Mouse (Mus musculus): ENCODE measurements around the gene Cpn1.

The Cpn1 gene

DNA sequence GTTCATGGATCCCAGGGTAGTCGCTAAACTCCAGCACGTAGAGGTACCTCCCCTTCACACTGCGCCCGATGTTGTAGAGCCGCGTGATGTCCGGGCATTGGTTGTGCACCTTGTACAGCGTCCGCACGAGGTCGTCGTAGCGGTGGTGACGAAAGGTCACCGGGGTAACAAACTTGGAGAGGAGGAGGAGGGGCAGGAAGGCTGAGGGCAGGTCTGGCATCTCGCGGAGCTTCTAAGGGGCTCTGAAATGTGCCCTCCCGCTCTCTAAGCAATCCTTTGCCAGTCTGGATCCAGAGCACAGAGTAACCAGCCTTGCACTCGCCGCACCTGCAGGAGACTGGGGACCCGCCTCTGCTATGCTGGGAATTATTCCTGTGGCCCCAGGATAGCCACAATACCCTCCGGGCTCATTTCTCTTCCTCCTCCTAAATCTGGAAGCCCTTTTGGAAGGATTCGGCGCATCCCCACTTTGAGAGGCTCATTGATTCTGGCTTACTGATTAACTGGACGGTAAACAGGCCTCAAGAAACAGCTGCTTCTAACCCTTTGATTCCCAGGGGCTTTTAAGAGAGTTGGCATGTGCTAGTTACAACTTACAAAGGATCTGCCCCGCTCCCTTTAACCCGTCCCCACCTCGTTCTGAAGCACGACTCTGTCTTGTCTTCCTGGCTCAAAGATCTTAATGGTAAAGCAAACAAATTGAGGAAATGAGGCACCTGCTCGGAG is at the start of gene Cpn1:
Gene Cpn1, minus strand, starts transcription at position 488 of the 726 bp plus-strand sequence.
- DNase-seq (ENCODE audit: low spot score in 2 of 2): no peak

DNA sequence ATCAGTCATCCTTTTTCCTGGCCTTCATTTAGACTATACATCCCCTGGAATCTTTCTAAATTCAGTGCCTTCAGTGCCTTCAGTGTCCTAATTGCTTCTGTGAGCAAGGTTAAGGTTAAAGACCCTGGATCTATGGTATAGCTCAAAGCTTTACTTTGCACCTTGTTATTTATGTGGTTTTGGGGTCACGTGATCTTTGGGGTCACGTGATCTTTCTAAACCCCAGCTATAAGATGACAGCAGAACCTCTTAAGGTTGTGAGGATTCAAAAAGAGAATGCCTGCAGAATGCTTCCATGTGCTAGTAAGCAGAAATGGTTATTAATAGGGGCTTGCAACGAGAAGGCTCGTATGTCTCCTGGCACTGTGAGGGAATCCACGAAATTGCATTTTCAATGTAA is 47.0 kb upstream of the Cpn1 start:
- DNase-seq (ENCODE audit: low spot score in 2 of 2): no peak

DNA sequence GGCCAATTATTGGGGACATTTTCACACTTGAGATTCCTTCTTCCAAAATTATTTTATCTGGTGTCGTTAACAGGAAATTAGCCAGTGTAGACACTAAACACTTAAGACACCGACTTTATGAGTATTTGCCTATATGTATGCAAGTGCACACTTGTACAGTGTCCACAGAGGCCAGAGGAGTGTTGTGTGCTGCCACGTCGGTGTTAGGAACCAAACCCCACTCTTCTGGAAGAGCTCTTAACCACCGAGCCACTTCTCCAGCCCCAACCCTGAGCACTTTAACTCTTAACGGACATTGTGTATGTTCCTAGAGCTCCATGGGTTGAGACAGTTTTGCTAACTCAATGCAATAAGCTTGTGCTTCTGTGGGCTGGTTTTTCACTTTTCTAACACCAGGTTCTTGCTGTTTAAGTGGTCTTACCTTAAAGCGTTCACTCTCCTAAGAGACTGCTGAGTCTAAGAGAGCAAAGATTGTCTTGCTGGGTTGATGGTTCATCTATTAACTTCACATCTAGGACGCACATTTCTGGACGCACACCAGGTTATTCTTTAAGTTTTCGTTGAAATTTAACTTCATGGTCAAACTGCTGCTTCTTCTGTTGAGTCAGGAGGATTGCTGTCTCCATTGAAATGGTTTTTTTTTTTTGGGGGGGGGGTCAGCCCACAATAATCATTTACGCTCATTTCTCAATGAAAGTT is 45.8 kb upstream of the Cpn1 start:
- DNase-seq (ENCODE audit: low spot score in 2 of 2): no peak

- no peak for DNase-seq (ENCODE audit: low spot score in 2 of 2)
Observed at GRCm38 (mm10) chr19:44030024-44030423, 43.7 kb upstream of the Cpn1 start.

GRCm38 (mm10) chr19:44028972-44029371 is 42.6 kb upstream of the Cpn1 start, which contains the start of gene Cyp2c23:
Cyp2c23 (minus strand) TSS chr19:44029208.
- DNase-seq (ENCODE audit: low spot score in 2 of 2): no peak

- no peak for DNase-seq (ENCODE audit: low spot score in 2 of 2)
Observed at GRCm38 (mm10) chr19:44026956-44027530, 40.7 kb upstream of the Cpn1 start.

DNA sequence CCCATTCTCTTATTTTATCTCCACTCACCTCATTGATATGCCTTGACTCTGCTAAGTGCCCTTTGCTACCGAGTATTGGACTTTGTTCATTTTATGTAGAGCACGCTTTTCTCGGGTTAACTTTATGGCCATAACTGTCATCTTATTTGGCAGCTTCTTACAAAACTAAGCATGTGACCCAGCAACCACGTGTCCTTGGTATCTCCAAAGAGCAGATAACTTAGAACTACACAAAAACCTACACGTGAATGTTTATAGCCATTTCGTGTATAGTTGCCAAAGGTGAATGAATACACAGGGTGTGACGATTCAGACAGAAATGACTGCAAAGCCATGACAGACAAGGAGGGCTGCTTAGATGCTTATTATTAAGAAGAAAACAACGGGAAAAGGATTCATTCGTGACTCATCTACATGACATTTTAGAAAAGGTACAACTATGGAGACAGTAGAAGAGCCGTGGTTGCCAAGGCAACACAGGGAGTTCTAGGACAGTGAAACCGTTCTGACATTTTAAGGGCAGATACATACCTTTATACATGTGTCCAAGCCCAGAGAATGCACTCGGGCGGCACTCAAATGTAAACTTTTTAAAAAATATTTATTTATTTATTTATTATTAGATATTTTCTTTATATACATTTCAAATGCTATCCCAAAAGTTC is 38.7 kb upstream of the Cpn1 start:
- DNase-seq (ENCODE audit: low spot score in 2 of 2): no peak

DNA sequence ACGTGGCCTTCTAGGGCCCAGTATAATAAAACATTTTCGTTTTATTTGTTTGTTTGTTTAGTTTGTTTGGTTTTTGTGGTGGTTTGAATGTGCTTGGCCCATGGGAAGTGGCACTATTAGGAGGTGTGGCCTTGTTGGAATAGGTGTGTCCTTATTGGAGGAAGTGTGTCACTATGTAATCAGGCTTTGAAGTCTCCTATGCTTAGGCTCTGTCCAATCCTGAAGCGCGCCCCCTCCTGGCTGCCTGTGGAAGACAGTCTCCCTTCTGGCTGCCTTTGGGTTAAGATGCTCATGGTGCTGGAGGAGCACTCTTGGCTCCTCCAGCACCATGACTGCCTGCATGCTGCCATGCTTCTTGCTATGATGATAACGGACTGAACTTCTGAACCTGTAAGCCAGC is 36.7 kb upstream of the Cpn1 start:
- no peak for DNase-seq (ENCODE audit: low spot score in 2 of 2)

DNA sequence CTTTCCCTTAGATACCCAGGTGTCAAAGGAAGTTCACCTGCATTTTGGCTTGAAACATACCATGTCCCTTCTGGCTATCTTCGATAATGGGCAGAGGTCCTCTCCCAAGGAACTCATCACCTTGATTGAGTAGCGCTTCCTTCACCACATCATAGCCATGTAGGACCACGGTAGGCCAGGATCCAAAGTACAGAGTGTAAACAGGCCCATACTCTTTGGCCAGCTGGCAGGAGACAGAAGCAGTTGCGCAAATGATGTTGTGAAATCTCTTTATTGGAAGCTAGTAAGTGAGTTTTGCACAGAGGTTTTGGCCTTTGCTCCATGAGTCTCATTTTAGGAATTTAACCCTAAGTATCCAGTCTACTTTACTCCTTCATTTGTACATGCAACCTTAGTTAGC is 35.1 kb upstream of the Cpn1 start:
- DNase-seq (ENCODE audit: low spot score in 2 of 2): no peak

DNA sequence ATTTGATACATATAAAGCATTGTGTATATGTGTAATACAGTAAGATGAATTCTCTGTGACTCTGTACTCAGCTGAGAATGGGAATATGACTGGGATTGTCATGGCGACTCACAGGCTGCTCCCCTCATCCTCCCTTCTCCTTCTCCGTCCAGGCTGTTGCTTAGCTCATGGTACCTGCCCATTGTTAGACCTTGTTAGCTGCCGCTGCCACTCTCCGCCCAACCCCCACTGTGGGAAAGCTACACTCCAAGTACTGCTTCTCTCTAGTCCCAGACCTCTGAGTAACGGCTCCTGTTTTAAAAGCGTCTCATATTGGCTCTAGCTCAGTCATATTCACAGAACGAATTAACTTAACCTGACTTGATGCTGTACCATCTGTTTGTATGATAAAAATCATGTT is 33.4 kb upstream of the Cpn1 start:
- DNase-seq (ENCODE audit: low spot score in 2 of 2): no peak

GRCm38 (mm10) chr19:44013862-44014261 is 27.5 kb upstream of the Cpn1 start:
- no peak for DNase-seq (ENCODE audit: low spot score in 2 of 2)

- no peak for DNase-seq (ENCODE audit: low spot score in 2 of 2)
Observed at GRCm38 (mm10) chr19:44008784-44009183, 22.4 kb upstream of the Cpn1 start.

DNA sequence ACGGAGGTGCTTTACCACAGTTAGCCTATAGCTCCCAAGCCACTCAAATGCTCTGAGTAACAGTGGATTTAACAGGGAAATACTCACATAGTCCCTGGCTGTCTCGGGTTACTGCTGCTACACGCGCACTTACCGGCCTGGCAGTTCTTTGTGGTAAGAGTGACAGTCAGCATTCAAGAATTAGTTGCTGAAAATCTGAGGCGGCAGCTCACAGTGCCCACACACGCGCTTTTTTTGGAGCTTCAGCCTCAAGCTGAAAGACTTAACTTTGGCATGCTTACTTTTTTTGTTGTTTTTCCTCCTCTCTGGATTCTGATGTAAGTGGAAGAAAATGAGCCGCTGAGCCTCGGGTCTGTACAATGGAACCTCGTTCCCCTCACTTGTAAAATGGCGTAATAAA is 20.8 kb upstream of the Cpn1 start:
- DNase-seq (ENCODE audit: low spot score in 2 of 2): peak; percentile 24 to 43

- DNase-seq (ENCODE audit: low spot score in 2 of 2): no peak
Observed at GRCm38 (mm10) chr19:44005025-44005424, 18.7 kb upstream of the Cpn1 start.

DNA sequence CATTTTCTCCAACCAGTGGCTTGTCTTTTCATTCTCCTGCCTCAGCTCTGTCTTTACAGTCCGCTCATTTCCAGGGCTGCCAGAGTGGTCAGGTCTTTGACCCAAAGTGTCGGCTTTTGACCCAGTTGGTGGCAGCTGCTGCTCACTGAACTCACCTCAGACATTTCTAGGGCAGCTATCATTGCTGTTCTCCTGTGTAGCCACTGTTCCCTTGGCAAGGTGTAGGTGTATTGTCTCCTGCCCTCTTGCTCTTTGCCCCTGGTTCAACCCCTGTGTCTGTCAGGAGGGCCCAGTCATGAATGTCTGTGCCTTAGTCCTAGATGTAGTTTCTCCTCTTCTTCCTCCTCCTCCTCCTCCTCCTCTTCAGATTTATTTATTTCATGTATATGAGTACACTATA is 17.9 kb upstream of the Cpn1 start:
- DNase-seq (ENCODE audit: low spot score in 2 of 2): no peak

DNA sequence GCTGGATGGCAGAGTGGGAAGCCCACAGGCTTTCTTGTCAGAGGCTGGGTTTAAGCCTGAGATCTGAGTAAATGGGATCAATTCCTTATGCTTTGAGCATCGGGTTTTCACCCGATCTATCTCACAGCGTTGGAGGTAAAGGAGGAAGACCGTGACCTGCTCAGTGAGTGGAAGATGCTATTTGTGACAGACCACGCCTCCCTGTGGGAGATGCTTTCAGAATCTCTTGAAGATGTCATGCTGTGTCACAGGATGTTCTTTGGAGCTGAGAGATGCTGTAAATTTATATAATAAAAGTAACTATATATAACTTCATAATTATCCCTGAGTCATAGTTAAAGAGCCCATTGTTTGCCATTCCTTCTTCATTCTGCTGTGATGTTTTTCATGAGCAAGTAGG is 14.4 kb upstream of the Cpn1 start:
- peak; percentile 23 to 73 for DNase-seq (ENCODE audit: low spot score in 2 of 2)

- no peak for DNase-seq (ENCODE audit: low spot score in 2 of 2)
Observed at GRCm38 (mm10) chr19:44000061-44000460, 13.7 kb upstream of the Cpn1 start.

DNA sequence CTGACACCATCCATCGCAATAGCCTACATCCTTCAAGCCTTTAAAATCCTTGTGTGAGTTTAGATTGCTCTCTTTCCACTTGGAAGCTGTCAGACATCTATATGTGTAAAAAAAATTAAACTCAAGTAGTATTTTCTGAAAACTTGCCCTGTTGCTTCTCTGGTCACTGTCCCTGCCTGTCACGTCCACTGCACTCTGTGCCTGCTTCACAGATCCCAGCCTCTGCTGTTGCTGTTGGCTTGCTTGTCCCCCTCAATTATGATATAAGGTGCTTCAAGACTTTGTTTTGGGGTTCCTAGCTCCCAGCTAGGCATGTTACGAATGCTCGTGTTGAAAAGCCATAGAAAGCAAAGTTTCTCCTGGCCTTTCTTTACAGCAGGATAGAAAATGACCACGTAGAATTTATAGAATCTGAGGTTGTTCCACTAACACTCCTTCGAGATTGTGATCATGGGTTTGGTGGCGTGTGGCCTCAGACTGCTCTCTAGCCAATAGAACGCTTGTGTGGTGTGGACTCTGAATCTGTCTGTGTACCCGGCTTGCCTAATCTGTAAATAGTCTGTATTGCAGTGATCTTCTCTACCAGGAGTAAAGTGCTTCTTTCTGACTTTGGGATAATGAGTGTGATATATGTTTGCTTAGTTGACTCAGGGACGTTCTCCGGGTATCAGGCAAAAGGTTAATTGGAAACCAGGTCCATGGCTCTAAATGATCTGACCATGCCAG is 12.6 kb upstream of the Cpn1 start:
- no peak for DNase-seq (ENCODE audit: low spot score in 2 of 2)

DNA sequence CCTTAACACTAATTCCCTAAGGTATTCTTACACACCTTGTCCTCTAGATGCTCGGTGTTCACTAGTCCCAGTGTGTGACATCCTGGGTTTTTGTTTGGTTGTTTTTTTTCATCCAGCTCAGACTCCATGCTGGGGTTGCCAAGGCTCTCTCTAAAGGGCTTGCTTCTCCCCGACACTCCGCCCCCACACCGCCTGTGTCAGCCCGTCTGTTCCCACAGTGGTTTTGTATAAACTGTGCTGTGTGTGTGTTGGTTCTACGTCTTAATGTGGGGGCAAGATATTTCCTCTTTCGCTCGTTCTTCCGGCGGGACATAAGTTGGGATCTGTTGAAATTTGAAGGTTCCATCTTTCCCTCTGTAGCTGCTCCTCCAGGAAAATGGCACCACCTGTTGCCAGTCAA is 11.7 kb upstream of the Cpn1 start:
- DNase-seq (ENCODE audit: low spot score in 2 of 2): peak in 1 of 2 experiments; percentile 56

DNA sequence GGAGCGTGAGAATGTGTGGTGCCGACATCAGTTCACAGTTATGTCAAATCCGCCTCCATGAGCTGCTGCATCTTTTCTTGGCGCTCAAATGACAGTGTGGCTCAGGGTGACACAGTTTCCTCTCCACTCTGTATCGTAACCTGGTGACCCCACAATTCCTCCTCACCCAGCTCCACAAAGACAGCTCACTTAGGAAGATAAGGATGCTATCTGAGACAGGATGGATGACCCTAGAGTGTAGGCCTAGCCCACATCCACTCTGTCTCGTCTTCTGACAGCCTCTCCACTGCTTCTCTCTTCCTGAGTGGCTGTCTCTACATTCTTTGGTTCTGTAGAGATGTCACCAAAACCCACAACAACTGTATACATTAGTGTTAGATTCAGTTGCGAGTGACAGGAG is 9.1 kb upstream of the Cpn1 start:
- DNase-seq (ENCODE audit: low spot score in 2 of 2): no peak

DNA sequence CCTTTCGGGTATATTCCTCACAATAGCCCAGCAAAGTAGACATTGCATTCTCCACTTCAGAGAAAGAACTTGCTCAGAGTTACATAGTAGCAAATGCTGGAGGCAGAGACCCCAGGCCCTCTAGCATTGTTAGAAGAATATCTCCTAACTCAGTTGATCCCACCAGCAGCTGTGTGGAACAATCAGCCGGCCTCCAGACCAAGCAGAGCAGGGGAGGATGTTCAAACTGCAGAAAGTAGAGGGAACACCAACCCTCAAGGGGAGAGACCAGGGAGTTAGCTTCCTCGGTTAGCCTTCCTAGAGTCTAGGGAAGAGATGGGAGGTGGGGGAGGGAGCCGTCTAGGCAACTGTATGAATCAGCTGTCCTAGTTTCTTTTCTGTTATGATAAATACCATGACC is 6.1 kb upstream of the Cpn1 start:
- no peak for DNase-seq (ENCODE audit: low spot score in 2 of 2)

DNA sequence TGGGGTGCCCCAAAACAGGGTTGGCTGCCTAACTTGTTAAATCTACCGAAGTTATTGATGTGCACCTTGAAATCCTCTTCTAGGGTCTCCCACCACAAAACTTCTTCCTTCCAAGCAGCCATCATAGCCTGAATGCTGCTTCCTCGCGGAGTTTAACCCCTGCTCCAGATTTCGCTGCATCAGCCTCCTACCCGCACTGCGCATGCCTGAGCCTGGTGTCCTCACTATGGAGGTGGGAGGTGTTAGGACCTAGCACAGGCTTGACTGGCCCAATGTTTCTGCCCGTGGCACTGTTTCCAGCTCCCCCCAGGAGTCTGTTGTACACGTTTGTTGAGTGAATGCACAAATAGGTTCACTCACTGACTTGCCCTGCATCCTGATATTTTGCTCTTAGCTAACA is 4.0 kb upstream of the Cpn1 start:
- DNase-seq (ENCODE audit: low spot score in 2 of 2): no peak
